Mouse (Mus musculus) erythroblast, adult 5-6 weeks (primary cell): Measurements from ENCODE around the gene Zfp799. TPM values are rescaled to one million over a fixed set of nuclear protein-coding genes. Genes with fewer than 3 reads are reported as not detected.
A peak's percentile ranks its signal among the peaks of the same experiment; 100 is the strongest.
"Not testable (repeated sequence)": the region's sequence is repeated elsewhere in the genome, so short reads cannot be mapped to it uniquely, and the experiment has no call there.

ENCODE experiments used
- ATAC-seq: replicated peaks from 2 replicates; pipeline ENCODE4 v1.8.0; 2016; ENCODE audit warnings: moderate number of reproducible peaks, mild to moderate bottlenecking, moderate TSS enrichment, inconsistent platforms; ENCODE audit not compliant: poor library complexity, low FRiP score, severe bottlenecking
- total RNA-seq, 2 experiments: library from RNA; stranded (forward) in 1 of 2; stranded (reverse) in 1 of 2; fragments of 150-400 nt in 1 of 2; fragments of 200-764, 138-1000 nt in 1 of 2; gene quantifications; 2 replicates each; pipeline versions ENCODE4 v1.2.3 to v1.2.4; 2015 to 2017; ENCODE audit warnings: low replicate concordance in 2 of 2

Gene Zfp799
- not detected in 2 replicates for total RNA-seq (2015; ENCODE audit: low replicate concordance)
- 0.14 and 2.6 TPM in 2 replicates for total RNA-seq (2017; ENCODE audit: low replicate concordance)

GRCm38 (mm10) chr17:32829540-32830417 lies at the start of gene Zfp799:
TSS of gene Zfp799 (minus strand) at chr17:32830261.
- peak; percentile 87 for ATAC-seq

- no peak for ATAC-seq
Observed at GRCm38 (mm10) chr17:32878773-32879172, 48.7 kb upstream of the Zfp799 start.

DNA sequence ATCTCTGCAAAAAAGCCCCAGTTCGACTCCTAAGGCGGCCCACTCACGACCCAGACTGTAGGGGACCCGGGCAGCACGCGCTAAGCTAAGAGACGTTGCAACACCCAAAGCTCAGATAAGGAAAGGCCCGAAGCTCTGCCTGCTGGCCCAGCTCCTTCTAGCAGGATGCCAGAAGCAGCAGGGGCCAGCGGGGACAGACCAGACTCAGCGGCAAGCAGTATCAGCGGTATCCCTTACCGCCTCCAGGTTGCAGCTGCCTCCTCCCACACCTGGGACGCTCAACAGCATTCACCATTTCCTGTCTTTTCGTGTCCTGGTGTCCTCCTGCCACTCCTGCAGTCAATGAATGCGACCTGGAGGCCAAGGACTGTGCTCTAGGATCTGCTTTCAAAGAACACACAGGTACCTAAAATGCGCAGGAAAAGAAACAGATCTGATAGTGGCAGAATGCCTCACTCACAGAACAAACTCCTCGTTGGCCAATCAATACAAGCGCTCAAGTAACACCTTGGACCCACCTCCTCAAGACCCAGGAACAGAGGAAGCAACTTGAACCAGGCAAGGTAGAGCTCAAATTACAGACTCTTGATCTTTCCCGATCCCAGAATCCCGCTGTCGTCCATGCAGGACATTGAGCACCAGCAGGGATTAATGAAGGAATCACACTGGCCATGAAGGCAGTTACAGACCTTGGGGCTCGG lies 47.6 kb upstream of the Zfp799 start:
- ATAC-seq, result no peak

DNA sequence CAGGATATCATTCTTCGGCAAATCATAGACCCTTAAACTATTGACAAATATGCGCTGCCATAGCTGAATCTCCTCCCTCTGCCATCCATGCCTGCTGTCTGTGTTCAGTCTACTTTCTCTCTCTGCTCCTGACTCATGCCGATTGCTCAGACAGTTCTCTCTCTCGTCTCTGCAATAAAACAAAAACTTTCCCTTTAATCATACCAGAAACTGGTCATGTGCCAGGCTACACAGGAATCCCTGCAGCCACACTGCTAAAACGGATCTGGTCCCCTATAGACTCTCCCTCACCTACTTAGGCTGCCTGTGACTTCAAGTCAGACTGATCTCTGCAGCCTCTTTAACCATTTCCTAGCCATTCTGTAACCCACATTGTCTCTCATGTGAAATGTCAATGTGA lies 42.6 kb upstream of the Zfp799 start:
- ATAC-seq, result no peak

DNA sequence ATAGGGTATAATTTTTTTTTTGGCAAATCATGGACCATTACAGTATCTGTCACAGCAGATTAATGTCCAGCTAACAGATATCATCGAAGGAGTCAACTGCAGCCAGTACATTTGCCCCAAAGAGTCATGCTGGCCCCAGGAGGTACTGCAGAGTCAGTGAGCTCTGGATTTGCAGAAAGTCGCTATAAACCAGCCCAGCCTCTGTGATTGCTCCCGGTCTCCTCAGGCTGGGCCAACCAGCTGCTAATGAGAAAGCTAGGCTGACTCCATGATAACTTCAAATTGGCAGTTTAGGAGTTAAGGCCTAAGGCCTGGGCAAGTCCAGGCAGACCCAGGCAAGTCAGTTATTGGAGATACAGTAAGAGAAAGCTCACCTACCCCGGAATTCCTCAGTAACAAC lies 42.0 kb upstream of the Zfp799 start:
- ATAC-seq, result no peak

GRCm38 (mm10) chr17:32871483-32871882 lies 41.4 kb upstream of the Zfp799 start:
- ATAC-seq, result no peak

- ATAC-seq, result not testable (repeated sequence)
Observed at GRCm38 (mm10) chr17:32867266-32867665, 37.2 kb upstream of the Zfp799 start.

DNA sequence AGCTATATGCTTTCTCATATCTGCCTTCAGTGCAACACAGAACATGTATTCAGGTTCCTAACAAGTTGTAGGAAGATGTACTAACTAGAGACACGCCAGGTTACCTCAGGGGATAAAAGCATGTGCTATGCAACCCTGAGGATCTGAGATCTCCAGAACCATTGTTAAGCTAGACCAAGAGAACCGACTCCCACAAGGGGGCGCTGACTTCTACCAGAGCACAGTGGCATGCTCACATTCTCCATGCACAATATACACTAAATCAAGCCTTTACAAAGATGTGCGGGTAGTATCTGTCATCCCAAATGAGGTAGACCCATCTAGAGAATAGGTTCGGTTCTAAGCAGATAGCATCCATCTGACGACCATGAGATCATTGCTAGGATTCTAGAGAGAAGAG lies 26.7 kb upstream of the Zfp799 start:
- not testable (repeated sequence) for ATAC-seq

DNA sequence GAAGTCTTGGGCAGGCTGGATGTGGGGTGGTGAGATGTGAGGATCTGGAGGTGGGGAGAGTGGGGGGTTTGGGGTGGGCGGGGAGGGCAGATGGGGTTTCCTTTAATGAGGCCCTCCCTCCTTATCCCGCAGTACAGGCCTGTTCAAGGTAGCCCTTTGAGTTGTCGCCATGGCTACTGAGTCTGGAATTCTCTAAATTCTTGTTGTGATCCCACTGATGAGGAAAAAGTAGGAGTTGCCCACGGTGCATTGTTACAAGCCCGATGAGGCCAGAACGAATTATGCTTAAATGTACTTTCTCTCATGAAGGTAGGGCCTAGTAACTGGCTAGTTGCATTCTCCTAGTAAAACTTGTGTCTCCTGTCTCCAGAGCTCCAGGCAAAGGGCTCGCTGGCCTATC lies 21.5 kb upstream of the Zfp799 start:
- no peak for ATAC-seq

GRCm38 (mm10) chr17:32841388-32841787 lies 11.3 kb upstream of the Zfp799 start:
- ATAC-seq, result no peak

GRCm38 (mm10) chr17:32839083-32839802 lies 9.2 kb upstream of the Zfp799 start:
- ATAC-seq, result no peak

- ATAC-seq, result no peak
Observed at GRCm38 (mm10) chr17:32830418-32830782, 339 bp upstream of the Zfp799 start.

- no peak for ATAC-seq
Observed at GRCm38 (mm10) chr17:32816074-32816784, 13.8 kb downstream of the Zfp799 start.

GRCm38 (mm10) chr17:32814136-32814535 lies 15.9 kb downstream of the Zfp799 start:
- ATAC-seq, result no peak

DNA sequence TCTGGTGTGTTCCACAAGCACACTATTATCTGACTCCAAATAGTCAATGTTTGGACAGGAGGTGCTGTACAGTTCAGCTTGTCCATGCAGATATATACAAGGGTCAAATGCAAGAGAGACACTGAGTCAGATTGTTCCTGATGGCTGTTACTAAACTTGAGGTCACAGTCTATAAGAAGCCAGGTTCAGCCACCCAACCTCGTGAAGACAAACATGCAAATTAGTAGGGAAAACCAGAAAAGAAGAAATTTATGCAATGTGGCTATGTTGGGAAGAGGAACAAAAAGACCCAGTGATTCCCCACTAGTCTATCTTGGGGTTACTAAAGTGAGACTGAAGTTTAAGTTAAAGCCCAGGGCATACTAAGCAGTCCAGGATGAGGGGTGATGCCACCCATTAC lies 19.4 kb downstream of the Zfp799 start:
- no peak for ATAC-seq

- no peak for ATAC-seq
Observed at GRCm38 (mm10) chr17:32809544-32810374, 20.3 kb downstream of the Zfp799 start, which contains the start of gene Zfp811. TSS of gene Zfp811 (minus strand) at chr17:32809931.

- ATAC-seq, result no peak
Observed at GRCm38 (mm10) chr17:32808921-32809320, 21.1 kb downstream of the Zfp799 start.

DNA sequence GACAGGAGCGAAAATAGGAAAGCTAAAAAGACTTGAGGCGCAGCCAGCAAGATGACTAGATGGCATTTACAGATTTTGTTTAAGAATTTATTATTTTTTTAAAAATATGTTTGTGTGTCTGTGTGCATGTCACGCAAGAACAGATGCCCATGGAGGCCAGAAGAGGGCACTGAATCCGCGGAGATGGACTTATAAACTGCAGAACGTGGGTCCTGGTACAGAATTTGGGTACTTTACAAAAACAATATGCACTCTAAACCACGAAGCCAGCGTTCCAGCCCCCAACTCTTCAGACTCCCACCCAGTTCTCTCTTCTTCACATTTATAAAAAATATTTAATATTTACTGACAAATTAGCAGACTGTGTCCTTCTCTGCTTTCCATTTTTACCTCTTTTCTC lies 40.8 kb downstream of the Zfp799 start:
- ATAC-seq, result no peak

GRCm38 (mm10) chr17:32788576-32788975 lies 41.5 kb downstream of the Zfp799 start:
- peak; percentile 10; the same call in 1 of the 2 replicates for ATAC-seq
